Mouse (Mus musculus): Measurements from ENCODE around the gene Efcab6.

DNA sequence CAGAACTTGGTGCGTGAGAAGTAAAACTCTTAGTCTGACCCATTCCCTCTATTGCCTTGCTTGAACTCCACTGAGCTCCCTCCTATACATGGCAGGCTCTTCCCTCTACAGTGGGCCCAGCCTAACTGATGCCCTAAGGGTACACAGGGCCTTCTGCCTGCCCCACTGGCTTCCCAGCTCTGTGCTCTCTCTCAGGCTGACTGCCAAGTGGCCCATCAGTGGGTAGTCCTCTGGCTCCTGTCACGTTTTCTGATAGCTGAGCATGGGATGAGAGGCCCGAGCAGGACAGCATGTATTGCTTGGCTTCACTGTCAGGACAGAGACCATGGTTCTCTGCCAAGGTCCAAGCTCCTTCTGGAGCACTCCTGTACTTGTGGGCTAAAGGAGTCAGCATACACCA is 106.8 kb downstream of the Efcab6 start:
- no peak for TF ChIP-seq POLR2A (IDR thresholded peaks at IDR 0.05; ENCODE audit: low read depth, low read length)
- no peak for TF ChIP-seq NRF1 (IDR thresholded peaks at IDR 0.05; ENCODE audit: low read depth, low read length)
- no peak for TF ChIP-seq SIN3A (IDR thresholded peaks at IDR 0.05; ENCODE audit: low read length)
- TF ChIP-seq CTCF (conservative IDR thresholded peaks at IDR 0.05 in 1 of 2, IDR thresholded peaks at IDR 0.05 in 1 of 2; ENCODE audit: low read depth in 2 of 2, low read length in 2 of 2): no peak
- no peak for TF ChIP-seq MAX (IDR thresholded peaks at IDR 0.05; ENCODE audit: low read length)
- no peak for TF ChIP-seq USF1 (IDR thresholded peaks at IDR 0.05; ENCODE audit: low read depth, low read length)
- no peak for TF ChIP-seq CHD2 (IDR thresholded peaks at IDR 0.05; ENCODE audit: low read length)
